Mouse (Mus musculus) midbrain, embryonic 13.5 days (tissue): ENCODE measurements around the gene Vmn1r198. TPM values are rescaled to one million over a fixed set of nuclear protein-coding genes. Genes with fewer than 3 reads are reported as not detected.
"Not testable (repeated sequence)": the region's sequence is repeated elsewhere in the genome, so short reads cannot be mapped to it uniquely, and the experiment has no call there.

Experiments
- ATAC-seq: fragments of 200-750 bp; cut with Nextera tagmentation; 2 replicates; pipeline ENCODE4 v1.8.0; 2017; ENCODE audit warnings: mild to moderate bottlenecking, moderate TSS enrichment, moderate library complexity
- H3K27ac ChIP-seq: fragments of 300-500 bp; sonication (generic); 2 replicates; pipeline ENCODE4 v1.5.1; 2015; ENCODE audit warnings: inconsistent platforms, mild to moderate bottlenecking, moderate library complexity
- H3K27me3 ChIP-seq: fragments of 300-500 bp; sonication (generic); 2 replicates; pipeline ENCODE4 v1.6.1; 2015; ENCODE audit warnings: mild to moderate bottlenecking, inconsistent platforms
- H3K36me3 ChIP-seq: fragments of 300-500 bp; sonication (generic); 2 replicates; pipeline ENCODE4 v1.6.1; 2015; ENCODE audit warnings: mild to moderate bottlenecking, inconsistent platforms
- H3K4me1 ChIP-seq: fragments of 300-500 bp; sonication (generic); replicated peaks from 2 replicates; pipeline ENCODE4 v1.6.1; 2015; ENCODE audit warnings: inconsistent platforms
- H3K4me2 ChIP-seq: fragments of 300-500 bp; sonication (generic); replicated peaks from 2 replicates; pipeline ENCODE4 v1.6.1; 2015; ENCODE audit warnings: moderate library complexity, mild to moderate bottlenecking, inconsistent platforms
- H3K4me3 ChIP-seq: fragments of 300-500 bp; sonication (generic); replicated peaks from 2 replicates; pipeline ENCODE4 v1.5.1; 2015; ENCODE audit warnings: mild to moderate bottlenecking, inconsistent platforms
- H3K9ac ChIP-seq: fragments of 300-500 bp; sonication (generic); replicated peaks from 2 replicates; pipeline ENCODE4 v1.6.1; 2015; ENCODE audit warnings: mild to moderate bottlenecking, inconsistent platforms
- H3K9me3 ChIP-seq: fragments of 300-500 bp; sonication (generic); 2 replicates; pipeline ENCODE4 v1.6.1; 2016; ENCODE audit warnings: mild to moderate bottlenecking, inconsistent platforms
- WGBS: fragments of 180-500 bp; shearing (Covaris S2); methylation state at CpG from one replicate; pipeline ENCODE4 v1.1.7; 2015; 5-methylcytosine and 5-hydroxymethylcytosine counted together
- polyA plus RNA-seq: library from polyadenylated mRNA; unstranded; fragments of >200 nt; fragmentation: Nextera tagmentation; extraction: Ambion mirVana; gene quantifications from 2 replicates; pipeline ENCODE4 v1.2.1, GENCODE M21; 2015

The Vmn1r198 gene
- polyA plus RNA-seq, result not detected in 2 replicates

GRCm38 (mm10) chr13:22350064-22350463 lies at the start of gene Vmn1r198:
Gene Vmn1r198, plus strand, starts transcription at chr13:22350364.
- Histone ChIP-seq H3K4me1 (no peaks in the 10 kb centered on the region), H3K4me3 (no peak within 1 kb of the TSS), H3K9me3 (no peaks in the 10 kb centered on the region), H3K4me2 (no peak within 1 kb of the TSS), H3K36me3 (no peaks in the 10 kb centered on the region), H3K27ac (no peak within 1 kb of the TSS), H3K27me3 (no peaks in the 10 kb centered on the region), H3K9ac (no peak within 1 kb of the TSS)
- 67% methylated on average over 1 of the region's 1 CpGs for WGBS
- ATAC-seq, result no peak

GRCm38 (mm10) chr13:22308075-22308474 lies 42.1 kb upstream of the Vmn1r198 start:
- not testable (repeated sequence) for H3K27me3 ChIP-seq, H3K9ac ChIP-seq, H3K9me3 ChIP-seq, ATAC-seq, H3K4me2 ChIP-seq, H3K4me1 ChIP-seq, H3K27ac ChIP-seq, H3K36me3 ChIP-seq, H3K4me3 ChIP-seq
- WGBS, result 95% methylated on average over 5 of the region's 5 CpGs

DNA sequence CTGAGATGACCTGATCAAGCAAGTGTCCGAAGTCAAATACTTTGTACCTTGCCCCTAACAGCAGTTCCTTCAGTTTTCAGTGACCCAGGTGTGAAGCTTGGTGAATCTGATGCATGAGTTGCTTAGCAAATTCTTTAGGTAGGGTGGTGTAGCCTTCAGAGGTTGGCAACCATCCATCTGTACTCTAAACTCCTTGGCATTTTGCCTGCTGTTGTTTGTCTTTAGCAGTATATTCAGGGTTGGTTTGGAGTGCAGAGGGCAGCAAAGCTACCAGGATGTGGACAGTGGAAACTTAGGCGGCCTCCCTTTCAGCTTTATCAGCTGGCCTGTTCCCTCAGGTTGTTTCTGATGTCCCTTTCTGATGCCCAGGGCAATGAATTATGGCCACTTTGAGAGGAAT lies 34.8 kb upstream of the Vmn1r198 start:
- Histone ChIP-seq H3K27me3 (no peaks in the 10 kb centered on the region), H3K4me3 (no peak overlapping the region), H3K27ac (no peak overlapping the region), H3K4me2 (no peak overlapping the region), H3K9me3 (no peaks in the 10 kb centered on the region), H3K36me3 (no peaks in the 10 kb centered on the region), H3K9ac (no peak overlapping the region), H3K4me1 (no peaks in the 10 kb centered on the region)
- ATAC-seq, result no peak
- 82% methylated on average over 2 of the region's 2 CpGs for WGBS

DNA sequence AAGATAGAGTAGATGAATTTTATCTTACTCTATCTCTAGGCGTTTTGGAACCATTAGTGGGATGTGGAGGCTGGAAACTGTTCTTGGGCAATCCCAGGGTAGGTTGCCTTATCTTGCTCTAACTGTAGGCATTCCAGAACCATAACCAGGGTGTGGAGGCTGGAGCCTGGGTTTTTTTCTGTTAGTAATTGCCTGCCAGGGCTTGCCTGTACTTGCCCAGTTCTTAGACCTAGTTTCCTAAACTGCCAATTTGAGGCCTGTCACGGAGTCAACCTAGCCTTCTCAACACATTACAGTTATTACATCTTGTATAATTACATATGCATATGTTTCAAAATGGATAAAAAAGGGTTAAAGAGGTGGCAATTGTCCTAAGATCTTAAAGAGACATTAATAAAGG lies 32.8 kb upstream of the Vmn1r198 start:
- H3K27ac ChIP-seq, result no peak overlapping the region
- no peak overlapping the region for H3K9ac ChIP-seq
- H3K36me3 ChIP-seq, result no peaks in the 10 kb centered on the region
- no peaks in the 10 kb centered on the region for H3K9me3 ChIP-seq
- no peaks in the 10 kb centered on the region for H3K27me3 ChIP-seq
- 80% methylated on average over 2 of the region's 2 CpGs for WGBS
- no peak overlapping the region for H3K4me2 ChIP-seq
- ATAC-seq, result no peak
- no peak overlapping the region for H3K4me3 ChIP-seq
- H3K4me1 ChIP-seq, result no peaks in the 10 kb centered on the region

GRCm38 (mm10) chr13:22320091-22320490 lies 30.1 kb upstream of the Vmn1r198 start:
- Histone ChIP-seq H3K4me1 (no peaks in the 10 kb centered on the region), H3K4me2 (no peak overlapping the region), H3K27me3 (no peaks in the 10 kb centered on the region), H3K9ac (no peak overlapping the region), H3K4me3 (no peak overlapping the region), H3K9me3 (no peaks in the 10 kb centered on the region), H3K27ac (no peak overlapping the region), H3K36me3 (no peaks in the 10 kb centered on the region)
- no peak for ATAC-seq

GRCm38 (mm10) chr13:22324289-22324688 lies 25.9 kb upstream of the Vmn1r198 start, which contains the start of gene Vmn1r197:
Gene Vmn1r197, plus strand, starts transcription at chr13:22324589.
- H3K9me3 ChIP-seq, result no peaks in the 10 kb centered on the region
- no peaks in the 10 kb centered on the region for H3K36me3 ChIP-seq
- no peak within 1 kb of the TSS for H3K9ac ChIP-seq
- no peak within 1 kb of the TSS for H3K4me3 ChIP-seq
- no peaks in the 10 kb centered on the region for H3K4me1 ChIP-seq
- H3K4me2 ChIP-seq, result no peak within 1 kb of the TSS
- no peaks in the 10 kb centered on the region for H3K27me3 ChIP-seq
- ATAC-seq, result no peak
- no peak within 1 kb of the TSS for H3K27ac ChIP-seq

DNA sequence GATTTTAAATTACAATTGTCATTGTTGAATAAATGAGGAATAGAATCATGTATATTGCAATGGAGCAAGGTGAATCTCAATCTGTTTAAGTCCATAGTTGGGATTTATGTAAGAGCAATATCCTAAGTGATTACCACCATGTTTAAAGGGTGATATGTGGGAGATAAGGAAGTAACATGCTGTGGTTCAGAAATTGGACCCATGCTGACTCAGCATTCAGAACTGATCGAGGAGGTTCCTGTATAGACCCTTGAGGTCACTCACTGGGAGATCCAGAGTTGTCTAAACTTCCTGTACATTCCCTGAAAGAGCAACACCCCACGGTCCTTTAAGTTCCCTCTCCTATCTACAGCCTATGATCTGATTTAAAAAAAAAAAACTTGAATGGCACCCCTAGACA lies 16.9 kb upstream of the Vmn1r198 start:
- H3K9me3 ChIP-seq, result no peaks in the 10 kb centered on the region
- no peak overlapping the region for H3K4me2 ChIP-seq
- H3K27me3 ChIP-seq, result no peaks in the 10 kb centered on the region
- 84% methylated on average over 2 of the region's 2 CpGs for WGBS
- no peaks in the 10 kb centered on the region for H3K36me3 ChIP-seq
- no peak overlapping the region for H3K4me3 ChIP-seq
- no peak for ATAC-seq
- H3K9ac ChIP-seq, result no peak overlapping the region
- H3K4me1 ChIP-seq, result no peaks in the 10 kb centered on the region
- H3K27ac ChIP-seq, result no peak overlapping the region

- Histone ChIP-seq H3K4me3 (no peak overlapping the region), H3K4me2 (no peak overlapping the region), H3K27ac (no peak overlapping the region), H3K36me3 (no peaks in the 10 kb centered on the region), H3K9ac (no peak overlapping the region), H3K9me3 (no peaks in the 10 kb centered on the region), H3K27me3 (no peaks in the 10 kb centered on the region), H3K4me1 (no peaks in the 10 kb centered on the region)
- 95% methylated on average over 1 of the region's 1 CpGs for WGBS
- no peak for ATAC-seq
Observed at GRCm38 (mm10) chr13:22335565-22335964, 14.6 kb upstream of the Vmn1r198 start.

DNA sequence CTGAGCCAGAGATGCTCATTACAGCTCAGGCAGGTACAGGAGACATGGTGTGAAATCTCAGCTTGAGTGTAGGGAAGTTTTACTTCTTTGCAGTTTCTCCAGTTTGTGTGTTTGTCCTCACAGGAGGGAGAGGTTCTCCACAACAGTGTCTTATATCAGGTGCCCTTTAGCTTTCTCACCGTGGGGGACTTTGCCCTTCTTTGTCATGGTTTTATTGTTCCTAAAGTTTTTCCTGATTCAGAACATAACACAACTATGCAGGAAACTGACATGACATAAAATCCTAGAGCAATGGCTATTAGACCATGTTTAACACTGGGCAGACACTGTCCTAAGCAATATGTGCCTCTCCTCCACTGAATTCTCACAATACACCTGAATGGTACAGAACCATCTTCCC lies 649 bp downstream of the Vmn1r198 start:
- Histone ChIP-seq H3K9ac (no peak overlapping the region), H3K4me2 (no peak overlapping the region), H3K36me3 (no peaks in the 10 kb centered on the region), H3K9me3 (no peaks in the 10 kb centered on the region), H3K4me3 (no peak overlapping the region), H3K27me3 (no peaks in the 10 kb centered on the region), H3K4me1 (no peaks in the 10 kb centered on the region), H3K27ac (no peak overlapping the region)
- WGBS, result 84% methylated on average over 1 of the region's 1 CpGs
- no peak for ATAC-seq

DNA sequence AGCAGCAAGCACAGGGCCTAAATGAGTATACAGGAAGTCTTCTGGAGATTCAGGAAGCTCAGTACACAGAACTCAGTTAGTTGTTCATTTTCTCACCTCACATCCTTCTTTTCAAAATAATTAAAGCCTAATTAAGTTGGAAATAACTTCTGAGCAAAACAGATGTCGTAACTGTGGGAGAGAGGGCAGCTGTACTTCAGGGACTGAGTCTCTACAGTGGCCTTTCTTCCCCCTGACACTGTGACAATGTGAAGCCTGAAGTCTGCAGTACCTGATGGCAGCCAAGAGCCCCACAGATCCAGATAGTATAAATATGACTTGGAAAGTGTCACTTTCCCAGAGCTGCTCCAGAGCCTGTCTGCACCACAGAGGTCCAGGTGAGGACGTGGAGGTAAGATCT lies 29.4 kb downstream of the Vmn1r198 start, which contains the start of gene Vmn1r199:
TSS of gene Vmn1r199 (plus strand) at position 301 of the 400 bp plus-strand sequence.
- Histone ChIP-seq H3K9ac (no peak within 1 kb of the TSS), H3K27me3 (no peaks in the 10 kb centered on the region), H3K4me1 (no peaks in the 10 kb centered on the region), H3K4me2 (no peak within 1 kb of the TSS), H3K36me3 (no peaks in the 10 kb centered on the region), H3K27ac (no peak within 1 kb of the TSS), H3K9me3 (no peaks in the 10 kb centered on the region), H3K4me3 (no peak within 1 kb of the TSS)
- no peak for ATAC-seq
- 84% methylated on average over 2 of the region's 2 CpGs for WGBS

DNA sequence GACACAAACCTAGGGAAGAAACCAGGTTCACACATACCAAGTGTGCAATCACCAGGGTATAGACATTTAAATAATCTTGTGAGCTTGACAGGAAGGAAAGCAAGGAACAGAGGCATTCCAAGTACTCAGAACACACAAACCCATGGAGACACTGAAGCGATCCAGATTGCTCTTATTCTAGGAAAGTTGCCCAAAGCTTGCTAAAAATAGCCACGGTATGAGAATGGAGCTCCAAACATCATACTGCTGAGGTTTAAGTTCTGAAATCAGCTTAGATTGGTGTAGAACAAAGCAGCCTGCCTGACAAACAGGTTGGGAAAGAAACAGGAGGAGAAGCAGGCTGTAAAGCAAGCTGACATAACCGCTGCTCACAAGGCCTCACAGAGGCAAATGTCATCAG lies 31.0 kb downstream of the Vmn1r198 start:
- H3K36me3 ChIP-seq, H3K4me1 ChIP-seq, H3K4me3 ChIP-seq, H3K4me2 ChIP-seq, H3K9ac ChIP-seq, H3K27ac ChIP-seq, H3K9me3 ChIP-seq, ATAC-seq, H3K27me3 ChIP-seq: not testable (repeated sequence)
- WGBS, result 66% methylated on average over 3 of the region's 3 CpGs

GRCm38 (mm10) chr13:22383401-22383800 lies 33.2 kb downstream of the Vmn1r198 start:
- Histone ChIP-seq H3K4me1 (no peaks in the 10 kb centered on the region), H3K27ac (no peak overlapping the region), H3K36me3 (no peaks in the 10 kb centered on the region), H3K4me2 (no peak overlapping the region), H3K4me3 (no peak overlapping the region), H3K9ac (no peak overlapping the region), H3K27me3 (no peaks in the 10 kb centered on the region), H3K9me3 (no peaks in the 10 kb centered on the region)
- ATAC-seq, result no peak
- WGBS, result 82% methylated on average over 3 of the region's 3 CpGs

- H3K9me3 ChIP-seq, result no peaks in the 10 kb centered on the region
- WGBS, result 95% methylated on average over 1 of the region's 1 CpGs
Observed at GRCm38 (mm10) chr13:22387050-22387449, 36.9 kb downstream of the Vmn1r198 start.

More at GRCm38 (mm10) chr13:22387050-22387449, 36.9 kb downstream of the Vmn1r198 start:
- no peak overlapping the region for H3K4me3 ChIP-seq
- no peak overlapping the region for H3K9ac ChIP-seq
- H3K4me1 ChIP-seq, result no peaks in the 10 kb centered on the region
- H3K27ac ChIP-seq, result no peak overlapping the region
- H3K36me3 ChIP-seq, result no peaks in the 10 kb centered on the region
- H3K27me3 ChIP-seq, result no peaks in the 10 kb centered on the region
- no peak for ATAC-seq
- no peak overlapping the region for H3K4me2 ChIP-seq
